Mouse (Mus musculus) stomach, postnatal 0 days (tissue): Measurements from ENCODE around the gene Bcar3. TPM values are rescaled to one million over a fixed set of nuclear protein-coding genes. Genes with fewer than 3 reads are reported as not detected.

Source experiments
- ATAC-seq: fragments of 200-750 bp; cut with Nextera tagmentation; 2 replicates; pipeline ENCODE4 v1.8.0; 2017; ENCODE audit not compliant: low FRiP score, low TSS enrichment
- DNase-seq: peaks from one replicate; pipeline ENCODE4 v3.0.0-alpha.2; 2016; ENCODE audit warnings: low spot score
- H3K27ac ChIP-seq: fragments of 300-500 bp; sonication (generic); replicated peaks from 2 replicates; pipeline ENCODE4 v1.5.1; 2014; ENCODE audit warnings: mild to moderate bottlenecking, control low read depth
- H3K27me3 ChIP-seq: fragments of 300-500 bp; sonication (generic); 2 replicates; pipeline ENCODE4 v1.6.1; 2014; ENCODE audit warnings: low read length; ENCODE audit not compliant: control insufficient read depth, insufficient read depth
- H3K36me3 ChIP-seq: fragments of 300-500 bp; sonication (generic); 2 replicates; pipeline ENCODE4 v1.6.1; 2014; ENCODE audit warnings: low read length, mixed read lengths; ENCODE audit not compliant: control insufficient read depth, insufficient read depth
- H3K4me1 ChIP-seq: fragments of 300-500 bp; sonication (generic); replicated peaks from 2 replicates; pipeline ENCODE4 v1.6.1; 2014; ENCODE audit warnings: antibody characterized with exemption; ENCODE audit not compliant: control insufficient read depth, insufficient read depth
- H3K4me2 ChIP-seq: fragments of 300-500 bp; sonication (generic); replicated peaks from 2 replicates; pipeline ENCODE4 v1.6.1; 2014; ENCODE audit warnings: low read depth, mild to moderate bottlenecking, control low read depth, moderate library complexity
- H3K4me3 ChIP-seq: fragments of 300-500 bp; sonication (generic); 2 replicates; pipeline ENCODE4 v1.5.1; 2014; ENCODE audit warnings: low read depth, low read length, control low read depth
- H3K9ac ChIP-seq: fragments of 300-500 bp; sonication (generic); 2 replicates; pipeline ENCODE4 v1.6.1; 2014; ENCODE audit warnings: mild to moderate bottlenecking, low read length, control low read depth, mixed read lengths
- H3K9me3 ChIP-seq: fragments of 300-500 bp; sonication (generic); 2 replicates; pipeline ENCODE4 v1.6.1; 2016; ENCODE audit warnings: low read length; ENCODE audit not compliant: control insufficient read depth
- CTCF ChIP-seq: IDR thresholded peaks from 2 replicates; pipeline ENCODE4 v1.5.1; 2016; ENCODE audit warnings: antibody characterized with exemption, low read depth, mild to moderate bottlenecking, moderate library complexity
- EP300 ChIP-seq: optimal IDR thresholded peaks from 2 replicates; pipeline ENCODE3; 2016; ENCODE audit warnings: antibody characterized with exemption
- WGBS: fragments of 180-500 bp; shearing (Covaris S2); extraction: QIAGEN DNeasy Blood & Tissue Kit; methylation state at CpG from one replicate; pipeline ENCODE4 v1.1.7; 2014; 5-methylcytosine and 5-hydroxymethylcytosine counted together
- polyA plus RNA-seq: library from polyadenylated mRNA; unstranded; fragments of >200 nt; fragmentation: Nextera tagmentation; extraction: Ambion mirVana; gene quantifications from 2 replicates; pipeline ENCODE4 v1.2.1, GENCODE M21; 2015

The Bcar3 gene
- polyA plus RNA-seq, 1 experiment from 2014 or later: 12.6 TPM

- TF ChIP-seq CTCF (no peak), EP300 (no peak)
- H3K4me1 ChIP-seq: peaks cover 5% of the 10 kb centered on the region; the same call in 1 of the 2 replicates
- H3K36me3 ChIP-seq: no peaks in the 10 kb centered on the region
- no peak overlapping the region for H3K9ac ChIP-seq
- no peaks in the 10 kb centered on the region for H3K9me3 ChIP-seq
- DNase-seq (peak; percentile 45), ATAC-seq (peak; percentile 66; the same call in 1 of the 2 replicates)
- no peak overlapping the region for H3K27ac ChIP-seq
- WGBS: 27% methylated on average over 2 of the region's 2 CpGs
- no peaks in the 10 kb centered on the region for H3K27me3 ChIP-seq
- no peak overlapping the region for H3K4me3 ChIP-seq
- H3K4me2 ChIP-seq: no peak overlapping the region
These were observed 68.8 kb downstream of the Bcar3 start for GRCm38 (mm10) chr3:122362719-122363118.

- ATAC-seq (no peak), DNase-seq (no peak)
- TF ChIP-seq EP300: no peak
- no peak for TF ChIP-seq CTCF
- Histone ChIP-seq H3K27ac (no peak overlapping the region), H3K9ac (no peak overlapping the region), H3K4me3 (no peak overlapping the region), H3K27me3 (no peaks in the 10 kb centered on the region), H3K4me2 (no peak overlapping the region), H3K36me3 (no peaks in the 10 kb centered on the region), H3K9me3 (no peaks in the 10 kb centered on the region), H3K4me1 (peaks cover 5% of the 10 kb centered on the region; the same call in 1 of the 2 replicates)
- WGBS: 57% methylated on average over 3 of the region's 3 CpGs
These were observed 70.6 kb downstream of the Bcar3 start for GRCm38 (mm10) chr3:122364565-122364964.

GRCm38 (mm10) chr3:122365326-122365725, 71.4 kb downstream of the Bcar3 start:
- TF ChIP-seq CTCF (no peak), EP300 (no peak)
- H3K27ac ChIP-seq: peak overlapping the region; percentile 58
- no peaks in the 10 kb centered on the region for H3K9me3 ChIP-seq
- no peak overlapping the region for H3K9ac ChIP-seq
- 15% methylated on average over 3 of the region's 3 CpGs for WGBS
- DNase-seq: peak; percentile 42
- H3K4me1 ChIP-seq: peaks cover 5% of the 10 kb centered on the region; the same call in 1 of the 2 replicates
- no peak overlapping the region for H3K4me3 ChIP-seq
- H3K27me3 ChIP-seq: no peaks in the 10 kb centered on the region
- no peak overlapping the region for H3K4me2 ChIP-seq
- peak; percentile 78 for ATAC-seq
- H3K36me3 ChIP-seq: no peaks in the 10 kb centered on the region

GRCm38 (mm10) chr3:122371646-122372341, 77.9 kb downstream of the Bcar3 start:
- H3K9ac ChIP-seq: no peak overlapping the region
- H3K4me3 ChIP-seq: no peak overlapping the region
- no peaks in the 10 kb centered on the region for H3K9me3 ChIP-seq
- H3K4me2 ChIP-seq: no peak overlapping the region
- H3K4me1 ChIP-seq: no peaks in the 10 kb centered on the region
- no peaks in the 10 kb centered on the region for H3K36me3 ChIP-seq
- 82% methylated on average over 8 of the region's 8 CpGs for WGBS
- DNase-seq: no peak
- H3K27me3 ChIP-seq: no peaks in the 10 kb centered on the region
- TF ChIP-seq EP300 (no peak), CTCF (no peak)
- no peak overlapping the region for H3K27ac ChIP-seq
- ATAC-seq: no peak

GRCm38 (mm10) chr3:122372617-122373016, 78.7 kb downstream of the Bcar3 start:
- Histone ChIP-seq H3K9ac (no peak overlapping the region), H3K36me3 (no peaks in the 10 kb centered on the region), H3K4me3 (no peak overlapping the region), H3K4me2 (no peak overlapping the region), H3K9me3 (no peaks in the 10 kb centered on the region), H3K4me1 (no peaks in the 10 kb centered on the region), H3K27me3 (no peaks in the 10 kb centered on the region), H3K27ac (no peak overlapping the region)
- ATAC-seq (no peak), DNase-seq (no peak)
- WGBS: 57% methylated on average over 4 of the region's 4 CpGs
- no peak for TF ChIP-seq CTCF
- TF ChIP-seq EP300: no peak

GRCm38 (mm10) chr3:122376011-122376410, 82.1 kb downstream of the Bcar3 start:
- no peak for ATAC-seq

More at GRCm38 (mm10) chr3:122376011-122376410, 82.1 kb downstream of the Bcar3 start:
- Histone ChIP-seq H3K9me3 (no peaks in the 10 kb centered on the region), H3K4me1 (no peaks in the 10 kb centered on the region), H3K4me2 (no peak overlapping the region), H3K27me3 (no peaks in the 10 kb centered on the region), H3K27ac (no peak overlapping the region), H3K4me3 (no peak overlapping the region), H3K9ac (no peak overlapping the region), H3K36me3 (no peaks in the 10 kb centered on the region)
- no peak for TF ChIP-seq CTCF
- TF ChIP-seq EP300: no peak
- DNase-seq: no peak
